Comparison of ENCODE assay signal across 8 mouse cellular contexts in genomic region chr3:122078141-122078540, GRCm38 (mm10). TPM values are rescaled to one million over a fixed set of nuclear protein-coding genes. Genes with fewer than 3 reads are reported as not detected.
DNase-seq lines count a peak whose midpoint lies in the region; ATAC-seq and TF ChIP-seq lines count a peak whose summit lies in the region.

No protein-coding gene starts in this region.

- no peak overlapping the region for H3K4me3 ChIP-seq in lung, embryonic 15.5 days
- H3K4me3 ChIP-seq in small intestine, adult 2 months (ENCODE audit: low read depth, low read length), result no peak overlapping the region

- TF ChIP-seq POLR2A in small intestine, adult 2 months (IDR thresholded peaks at IDR 0.05; ENCODE audit: low read depth, low read length), result no peak

- TF ChIP-seq CTCF in small intestine, adult 2 months (IDR thresholded peaks at IDR 0.05; ENCODE audit: extremely low read depth, insufficient read length, insufficient replicate concordance, low read depth, low read length), result no peak

- peaks cover 21% of the 10 kb centered on the region for H3K4me1 ChIP-seq in lung, embryonic 15.5 days
- H3K4me1 ChIP-seq in small intestine, adult 2 months (ENCODE audit: control insufficient read depth, insufficient read depth, insufficient read length, low read length), result no peaks in the 10 kb centered on the region

- H3K9ac ChIP-seq in lung, embryonic 15.5 days, result no peak overlapping the region

- no peaks in the 10 kb centered on the region for H3K27me3 ChIP-seq in lung, embryonic 15.5 days
- H3K27me3 ChIP-seq in small intestine, adult 2 months (ENCODE audit: control insufficient read depth, insufficient read depth, low read length), result no peaks in the 10 kb centered on the region

- H3K27ac ChIP-seq in lung, embryonic 15.5 days, result peak overlapping the region; percentile 59
- H3K27ac ChIP-seq in small intestine, adult 2 months (ENCODE audit: insufficient read depth, low read depth, low read length), result 0 out of 2 replicates have a peak overlapping the region, but pooled peaks have one; percentile 12

- no peak overlapping the region for H3K4me2 ChIP-seq in lung, embryonic 15.5 days

- WGBS in lung, embryonic 15.5 days, result 33% methylated on average over 6 of the region's 6 CpGs
- WGBS in small intestine, adult 2 months, result 50% methylated on average over 6 of the region's 6 CpGs

- peak; percentile 23; the same call in 1 of the 2 replicates for ATAC-seq in lung, embryonic 15.5 days (ENCODE audit: borderline replicate concordance, extremely low read depth, low FRiP score, low TSS enrichment)

- H3K36me3 ChIP-seq in lung, embryonic 15.5 days, result no peaks in the 10 kb centered on the region
- no peaks in the 10 kb centered on the region for H3K36me3 ChIP-seq in small intestine, adult 2 months (ENCODE audit: control insufficient read depth, insufficient read depth, low read length)

- no peaks in the 10 kb centered on the region for H3K9me3 ChIP-seq in lung, embryonic 15.5 days

- DNase-seq in NIH3T3 (ENCODE audit: low read depth), result peak; percentile 40
- peak; percentile 7 for DNase-seq in adrenal gland, postnatal 25 days
- peak; percentile 98 for DNase-seq in heart, adult 11 months
- DNase-seq in kidney, adult 9 months, result peak; percentile 82
- DNase-seq in urinary bladder, adult 18-20 months (ENCODE audit: low spot score in 2 of 2), result no peak
- DNase-seq in thymus, postnatal 25 days, result no peak

RNA-seq across cellular contexts. Expression of gene Abca4, which starts 33.9 kb away (rescaled TPM):
- total RNA-seq in adrenal gland, postnatal 25 days (2021), result 2.1 and 5.1 TPM in 2 replicates
- 1.3 and 1.5 TPM in 2 replicates for polyA plus RNA-seq in lung, embryonic 15.5 days (2015; fragmentation: Nextera tagmentation; extraction: Ambion mirVana)
- polyA plus RNA-seq in small intestine, adult 2 months (2012; rRNA removed), result 0.05 and 0.20 TPM in 2 replicates

Comparison
In these comparisons a context has a peak if more than half of its experiments do, and no peak if none do; other contexts are left out.
1. DNase-seq: peak in NIH3T3 (single experiment), adrenal gland, postnatal 25 days (single experiment), heart, adult 11 months (single experiment) and kidney, adult 9 months (single experiment); none in urinary bladder, adult 18-20 months (0 of 2) and thymus, postnatal 25 days (single experiment).